Mouse (Mus musculus) heart, adult 2 months (tissue): Measurements from ENCODE around the gene Ppp1r8.

Experiments
- EP300 ChIP-seq: fragments of 200-500 bp; IDR thresholded peaks from 2 replicates; pipeline ENCODE4 v1.6.1; 2011; ENCODE audit warnings: low read depth, low read length, control low read depth; ENCODE audit not compliant: insufficient read depth
- POLR2A ChIP-seq: fragments of 200-500 bp; IDR thresholded peaks from 2 replicates; pipeline ENCODE4 v1.6.1; 2011; ENCODE audit warnings: mild to moderate bottlenecking, low read depth, low read length, control low read depth; ENCODE audit not compliant: insufficient read depth

DNA sequence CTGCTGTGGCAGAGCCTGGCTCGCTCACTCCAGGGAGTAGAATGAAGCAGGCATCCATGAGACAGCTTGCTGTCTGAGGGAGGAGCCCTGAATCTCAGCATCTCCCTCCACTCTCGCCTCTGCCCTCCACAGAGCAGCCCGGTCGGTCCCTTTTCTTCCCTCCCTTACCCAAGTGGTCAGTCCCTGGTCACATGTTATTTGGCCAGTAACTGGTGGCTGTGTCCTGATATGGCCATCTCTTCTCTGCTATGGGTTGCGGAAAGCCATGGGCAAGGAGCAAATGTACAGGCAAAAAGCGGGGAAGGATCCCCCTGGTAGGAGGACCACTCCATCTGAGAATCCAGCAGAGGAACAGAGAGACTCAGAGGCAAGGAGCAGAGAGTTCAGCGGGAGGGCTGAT is 47.8 kb downstream of the Ppp1r8 start:
- TF ChIP-seq POLR2A = no peak
- TF ChIP-seq EP300 = no peak
